Mouse (Mus musculus) cerebellum, adult (tissue): ENCODE data around the gene Tmem183a.
A peak's percentile ranks its signal among the peaks of the same experiment; 100 is the strongest.

Source experiments
- ATAC-seq: cut with Nextera tagmentation; 2 replicates; pipeline ENCODE4 v1.9.2; 2017; ENCODE audit warnings: mild to moderate bottlenecking, moderate library complexity, mixed read lengths; ENCODE audit not compliant: insufficient number of reproducible peaks, low FRiP score, low TSS enrichment

Tmem183a gene

DNA sequence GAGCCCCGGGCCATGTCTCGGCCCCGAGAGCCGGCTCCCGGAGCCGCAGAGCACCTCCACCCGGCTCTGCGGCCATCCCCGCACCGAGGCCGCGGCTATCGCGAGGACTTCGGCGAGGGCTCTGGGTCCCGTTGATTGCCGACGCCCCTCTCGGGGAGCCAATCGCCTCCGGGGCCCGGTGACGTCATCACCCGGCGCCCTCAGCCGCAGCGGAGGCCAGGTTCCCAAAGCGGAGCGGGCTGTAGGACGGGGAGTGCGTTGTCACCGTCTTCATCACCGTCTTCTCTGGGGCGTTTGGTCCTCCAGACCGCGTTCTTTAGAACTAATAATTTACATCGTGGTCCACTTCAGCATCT, at the start of gene Tmem183a:
Gene Tmem183a, minus strand, starts transcription at position 123 of the 356 bp plus-strand sequence.
- peak; percentile 97 for ATAC-seq

DNA sequence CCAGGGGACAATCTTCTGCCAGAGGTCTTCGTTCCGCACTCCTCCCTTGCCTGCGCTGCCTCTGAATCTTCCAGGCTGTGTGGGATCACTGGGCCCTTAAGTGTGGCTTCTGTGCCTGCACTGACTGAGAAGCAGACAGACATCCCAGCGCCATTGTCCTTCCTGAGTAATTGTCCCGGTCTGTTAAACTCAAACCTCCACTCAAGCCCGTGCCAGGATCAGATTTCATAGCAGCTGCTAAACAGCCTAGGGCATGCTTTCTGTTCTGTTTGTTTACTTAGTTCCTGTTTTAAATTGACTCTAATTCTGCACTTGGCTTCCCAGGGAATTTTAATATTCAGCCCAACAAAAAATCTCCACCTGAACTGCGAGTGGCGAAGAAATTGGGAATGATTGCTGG, 46.3 kb upstream of the Tmem183a start:
- no peak for ATAC-seq

DNA sequence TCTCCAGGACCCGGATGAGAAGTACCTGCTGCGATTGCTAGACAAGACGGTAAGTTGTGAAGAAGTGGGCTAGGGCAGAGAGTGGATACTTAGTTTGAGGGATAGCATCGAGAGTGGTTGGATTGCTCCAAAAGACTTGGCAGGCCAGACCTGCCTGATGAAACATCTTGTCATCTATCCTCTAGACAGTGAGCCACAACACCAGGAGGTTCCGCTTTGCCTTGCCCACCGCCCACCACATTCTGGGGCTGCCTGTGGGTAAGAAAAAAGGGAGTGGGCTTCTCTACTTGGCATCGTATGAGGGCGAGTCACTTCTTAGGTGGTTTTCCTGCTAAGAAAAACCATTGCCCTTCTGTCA, 44.6 kb upstream of the Tmem183a start:
- no peak for ATAC-seq

DNA sequence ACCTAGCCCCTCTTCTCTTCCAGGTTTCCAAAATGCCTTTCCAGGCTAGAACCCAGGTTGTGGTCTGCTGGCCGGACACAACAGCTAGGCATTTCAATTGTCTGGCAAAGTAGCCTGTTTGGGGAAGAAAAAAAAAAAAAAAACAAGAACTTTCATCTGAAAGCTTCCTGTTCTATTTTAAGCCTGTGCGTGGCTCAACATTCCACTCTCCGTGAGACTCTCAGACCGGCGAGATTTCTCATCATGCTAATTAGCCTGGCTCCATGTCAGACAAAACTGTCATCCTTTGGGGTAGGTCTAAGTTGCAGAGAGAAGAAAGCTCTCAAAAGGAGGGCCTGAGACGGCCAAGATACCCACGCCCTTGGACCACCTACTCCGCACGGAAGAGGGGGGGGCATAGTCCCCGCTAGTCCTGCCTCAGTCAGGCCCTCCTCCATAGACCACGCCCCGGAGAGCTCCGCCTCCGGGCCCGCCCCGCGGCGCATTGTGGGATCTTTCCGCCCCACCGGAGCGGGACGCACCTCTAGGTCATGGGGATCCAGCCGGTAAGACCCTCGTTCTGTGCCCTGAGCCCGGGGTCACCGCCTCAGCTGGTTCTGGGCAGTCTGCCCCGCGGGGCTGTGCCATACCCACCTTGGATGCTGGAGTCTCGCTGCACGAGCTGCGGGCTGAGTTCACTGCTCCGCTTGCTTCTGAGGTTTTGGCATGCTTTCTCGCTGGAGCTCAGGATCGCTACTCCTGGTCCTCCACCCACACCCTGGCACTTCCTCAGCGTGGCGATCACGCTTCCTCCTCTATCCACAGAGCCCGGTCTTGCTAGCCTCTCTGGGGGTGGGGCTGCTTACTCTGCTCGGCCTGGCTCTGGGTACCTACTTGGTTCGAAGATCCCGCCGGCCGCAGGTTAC, 44.0 kb upstream of the Tmem183a start, which contains the start of gene Cyb5r1:
Gene Cyb5r1, plus strand, starts transcription at position 51 of the 905 bp plus-strand sequence.
- peak; percentile 86 for ATAC-seq

DNA sequence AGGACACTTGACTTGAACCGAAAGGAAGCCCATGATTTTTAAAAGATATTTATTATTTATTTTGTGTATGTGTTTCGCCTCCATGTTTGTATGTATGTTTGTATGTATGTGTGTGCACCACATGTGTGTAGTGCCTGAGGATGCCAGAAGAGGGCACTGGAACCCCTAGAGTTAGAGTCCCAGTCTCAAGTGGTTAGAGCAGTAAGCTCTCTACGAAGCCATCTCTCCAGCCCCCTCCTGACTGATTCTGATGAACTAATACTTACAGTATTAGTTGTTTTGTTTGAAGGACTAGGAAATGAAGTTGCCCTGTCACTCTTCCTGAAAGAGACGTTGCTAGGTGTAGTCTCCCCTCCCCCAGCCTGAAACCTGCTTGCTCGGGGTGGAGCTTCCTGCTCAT, 38.0 kb upstream of the Tmem183a start:
- ATAC-seq, result no peak

DNA sequence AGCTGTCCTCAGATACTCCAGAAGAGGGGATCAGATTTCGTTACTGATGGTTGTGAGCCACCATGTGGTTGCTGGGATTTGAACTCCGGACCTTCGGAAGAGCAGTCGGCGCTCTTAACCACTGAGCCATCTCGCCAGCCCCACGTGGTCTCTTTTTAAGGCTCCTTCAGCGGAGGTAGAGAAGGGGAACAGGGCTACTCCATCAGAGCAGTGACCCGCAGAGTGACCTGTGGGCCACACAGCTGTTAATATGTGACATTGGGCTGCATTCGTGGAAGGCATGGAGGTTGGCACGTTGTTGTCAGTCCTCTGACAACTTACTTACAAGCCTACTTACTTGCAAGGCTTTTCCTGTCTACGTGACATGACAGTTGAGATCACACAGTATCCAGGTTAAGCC, 36.4 kb upstream of the Tmem183a start:
- no peak for ATAC-seq

DNA sequence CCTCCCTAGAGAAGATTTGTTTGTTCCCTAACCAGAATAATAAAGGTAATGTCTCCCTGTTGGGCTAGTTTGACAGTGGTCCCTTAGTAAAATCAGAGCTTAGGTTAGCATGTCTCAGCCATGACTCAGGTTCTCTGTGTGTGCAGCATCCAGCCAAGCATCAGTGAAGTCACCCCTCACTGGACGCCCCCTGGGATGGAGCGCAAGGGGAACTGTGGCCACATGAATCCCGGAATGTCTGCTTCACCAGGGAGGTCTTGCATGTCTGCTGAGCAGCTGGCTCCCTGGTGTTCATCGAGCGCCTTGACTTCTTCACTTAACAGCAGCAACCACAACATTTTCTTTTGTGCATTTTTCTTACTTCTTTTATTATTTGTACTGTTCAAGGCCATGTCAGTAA, 32.0 kb upstream of the Tmem183a start:
- ATAC-seq, result no peak

DNA sequence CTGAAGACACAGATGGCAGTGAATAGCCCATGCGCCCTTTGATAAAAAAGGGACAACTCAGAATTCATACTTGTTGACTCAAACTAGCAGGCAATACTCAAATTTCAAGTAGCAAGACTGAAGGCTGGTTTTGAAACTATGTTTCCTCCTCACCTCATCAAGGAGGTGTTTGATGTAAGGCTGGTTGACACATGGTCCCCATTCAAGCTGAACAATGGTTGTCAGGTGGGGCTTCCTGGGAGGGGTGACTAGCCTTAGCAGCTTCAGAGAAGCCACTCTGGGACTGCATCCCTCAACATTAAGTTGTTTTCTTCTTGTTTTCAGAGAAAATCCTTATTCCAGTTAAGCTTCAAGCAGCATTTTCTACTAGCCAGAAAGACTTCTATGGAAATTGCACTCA, 23.9 kb upstream of the Tmem183a start, which contains the start of gene 4933406M09Rik:
Gene 4933406M09Rik, plus strand, starts transcription at position 275 of the 400 bp plus-strand sequence.
- ATAC-seq, result no peak

DNA sequence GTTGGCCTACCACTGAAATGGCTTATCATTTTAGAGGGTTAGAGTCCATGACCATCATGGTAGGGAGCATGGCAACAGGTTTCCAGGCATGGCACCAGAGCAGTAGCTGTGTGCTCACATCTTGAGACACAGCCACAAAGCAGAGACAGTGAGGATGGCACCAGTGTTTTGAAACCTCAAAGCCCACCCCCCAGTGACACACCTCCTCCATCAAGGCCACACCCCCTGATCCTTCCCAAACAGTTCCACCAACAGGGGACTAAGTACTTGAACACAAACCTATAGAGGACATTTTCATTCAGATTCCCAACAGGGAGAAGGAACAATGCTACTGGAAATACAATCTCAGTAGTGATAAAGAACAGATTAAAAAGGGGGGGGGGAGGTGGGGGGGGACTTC, 23.4 kb upstream of the Tmem183a start:
- no peak for ATAC-seq

DNA sequence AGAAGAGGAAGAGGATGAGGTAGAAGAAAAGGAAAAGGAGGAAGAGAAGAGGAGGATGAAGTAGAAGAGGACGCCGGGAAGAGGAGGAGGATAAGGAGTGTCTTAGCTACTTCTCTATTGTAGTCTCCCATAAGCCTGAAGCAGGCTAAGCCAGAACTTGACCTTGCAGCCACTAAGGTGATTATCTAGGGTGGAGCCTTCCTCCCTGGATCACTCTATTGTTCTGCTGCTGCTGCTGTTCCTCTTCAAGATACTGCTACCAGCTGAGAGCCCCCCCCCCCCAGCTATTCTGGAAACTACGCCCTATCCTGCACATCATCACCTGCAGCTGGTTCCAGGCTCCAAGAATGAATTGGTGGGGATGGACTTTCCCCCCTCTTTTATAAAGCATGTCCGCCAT, 22.8 kb upstream of the Tmem183a start:
- no peak for ATAC-seq

DNA sequence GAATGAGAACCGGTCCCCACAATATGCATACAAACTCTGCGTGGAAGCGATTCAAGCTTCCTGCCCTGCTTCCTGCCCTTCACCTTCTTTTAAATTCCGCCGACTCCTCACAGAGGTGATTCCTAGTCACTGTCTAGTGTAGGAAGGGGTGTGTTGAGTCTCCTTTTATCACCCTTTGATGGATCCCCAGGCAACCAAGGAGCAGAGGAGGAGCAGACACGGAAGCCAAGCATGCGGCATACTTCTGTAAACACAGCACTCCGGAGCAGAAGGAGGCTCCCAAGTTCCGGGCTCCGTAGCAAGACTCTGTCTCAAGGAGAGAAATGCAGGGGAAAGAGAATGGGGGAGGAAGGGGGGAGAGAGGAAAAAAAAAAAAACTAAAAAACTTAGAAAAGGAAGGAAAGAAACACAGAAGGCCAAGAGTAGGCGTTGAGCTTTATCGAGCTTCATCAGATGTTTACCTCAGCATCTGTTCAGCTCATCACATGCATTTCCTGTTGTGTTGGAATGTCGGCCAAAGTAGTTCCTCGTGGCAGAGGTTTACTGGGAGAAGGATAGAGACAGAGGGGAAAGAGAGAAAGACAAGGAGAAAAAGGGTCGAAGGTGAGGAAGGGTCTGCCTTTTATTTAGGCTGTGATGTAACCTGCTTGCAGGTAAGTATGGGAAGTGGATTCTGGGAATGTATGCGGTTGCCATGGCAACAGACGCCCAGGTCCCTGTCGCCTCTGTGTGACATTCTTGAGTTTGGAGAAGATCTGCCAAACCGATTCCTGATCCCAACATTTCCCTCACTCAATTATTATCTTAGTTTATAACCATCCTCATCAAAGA, 20.2 kb upstream of the Tmem183a start:
- ATAC-seq, result no peak

DNA sequence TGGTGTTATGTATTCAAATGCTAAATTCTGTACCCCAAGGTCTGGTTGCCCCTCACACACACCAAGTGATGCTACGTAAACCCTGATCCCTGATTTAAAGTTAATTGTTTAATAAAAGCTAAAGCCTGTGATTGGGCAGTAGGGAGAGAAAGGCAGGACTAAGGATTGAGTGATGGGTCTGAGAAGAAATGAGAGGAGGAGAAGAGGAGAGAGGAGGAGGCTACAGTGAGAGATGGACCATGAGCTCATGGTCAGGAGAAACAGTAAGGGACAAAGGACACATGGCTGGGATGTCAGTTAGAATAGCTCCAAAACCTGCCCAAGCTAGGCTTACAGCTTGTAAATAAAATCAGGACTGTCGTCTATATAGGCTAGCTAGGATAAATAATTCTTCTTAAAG, 19.3 kb upstream of the Tmem183a start:
- ATAC-seq, result no peak

DNA sequence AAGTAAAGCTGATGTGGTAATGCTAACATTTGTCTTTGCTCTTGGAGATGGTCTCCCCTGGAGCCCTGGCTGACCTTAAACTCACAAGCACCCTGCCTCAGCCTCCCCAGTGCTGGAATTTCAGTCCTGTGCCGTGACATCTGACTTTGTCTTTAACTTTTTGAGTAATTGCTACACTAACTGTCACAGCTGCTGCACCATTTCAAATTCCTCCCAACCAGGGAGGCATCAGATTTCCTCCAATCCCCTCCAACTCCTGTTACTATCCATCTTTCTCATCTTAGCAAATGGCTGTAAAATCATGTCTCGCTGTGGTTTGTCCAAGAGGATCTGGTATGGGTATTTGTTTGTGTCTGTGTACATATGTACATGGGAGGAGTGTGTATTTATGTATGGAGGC, 12.3 kb upstream of the Tmem183a start:
- no peak for ATAC-seq

DNA sequence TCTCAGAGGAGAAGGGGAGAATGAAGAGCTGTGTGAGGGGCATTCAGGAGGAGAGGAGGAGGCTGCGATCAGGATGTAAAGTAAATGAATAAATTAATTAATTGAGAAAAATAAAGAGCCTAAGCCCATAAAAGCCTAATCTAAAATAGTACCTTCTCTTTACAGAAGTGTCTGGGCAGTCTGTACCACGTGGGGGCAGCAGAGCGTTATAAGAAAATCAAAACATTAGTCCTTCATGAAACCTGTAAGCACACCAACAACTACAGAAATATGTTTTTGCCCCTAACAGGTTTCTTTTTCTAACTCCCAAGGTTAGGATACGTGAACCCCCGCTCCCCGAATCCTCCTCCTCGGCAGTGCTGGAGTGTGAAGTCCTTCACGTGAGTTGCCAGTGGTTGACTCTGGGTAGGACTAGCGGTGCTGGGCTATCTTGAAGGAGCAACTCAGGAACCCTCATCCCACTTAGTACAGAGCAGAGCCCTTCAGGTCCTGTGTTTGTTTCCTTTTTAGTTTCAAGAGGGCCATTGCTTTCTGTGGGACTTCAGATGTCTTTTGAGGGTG, 7.1 kb upstream of the Tmem183a start:
- ATAC-seq, result no peak

DNA sequence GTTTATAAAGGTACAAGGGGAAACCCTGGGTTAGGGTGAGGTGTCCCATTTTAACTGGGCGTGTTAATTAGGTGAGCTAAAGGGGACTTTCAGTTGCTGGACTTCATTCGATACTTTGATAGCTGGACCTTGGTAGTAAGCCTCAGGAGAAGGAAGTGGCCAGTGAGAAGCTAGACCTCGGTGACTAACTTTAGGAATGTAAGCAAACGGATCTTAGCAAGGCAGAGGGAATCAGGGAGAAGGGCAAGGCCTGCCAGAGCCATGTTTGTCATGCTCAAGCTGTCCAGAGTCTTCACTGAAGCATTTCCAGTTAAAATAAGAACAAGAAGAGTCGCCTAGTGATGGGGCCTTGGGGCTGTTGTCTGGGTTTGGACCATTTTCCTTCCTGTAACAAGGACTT, 3.7 kb upstream of the Tmem183a start:
- ATAC-seq, result no peak

DNA sequence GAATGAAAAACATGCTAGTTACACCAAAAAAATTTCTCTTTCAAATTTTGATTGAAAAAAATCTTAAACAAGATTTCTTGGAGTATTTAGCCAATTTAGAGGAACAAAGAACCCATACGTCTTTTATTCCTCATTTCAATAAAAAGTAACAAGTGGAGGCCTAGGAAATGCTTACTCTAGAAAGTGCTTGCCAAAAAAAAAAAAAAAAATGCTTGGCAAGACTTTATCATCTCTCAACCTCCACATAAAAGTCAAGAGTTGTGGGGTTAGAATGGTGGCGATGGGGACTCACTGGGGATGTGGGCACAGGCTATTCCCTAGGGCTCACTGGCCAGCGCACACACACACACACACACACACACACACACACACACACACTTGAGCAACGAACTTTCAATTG, 1.4 kb upstream of the Tmem183a start:
- ATAC-seq, result no peak

DNA sequence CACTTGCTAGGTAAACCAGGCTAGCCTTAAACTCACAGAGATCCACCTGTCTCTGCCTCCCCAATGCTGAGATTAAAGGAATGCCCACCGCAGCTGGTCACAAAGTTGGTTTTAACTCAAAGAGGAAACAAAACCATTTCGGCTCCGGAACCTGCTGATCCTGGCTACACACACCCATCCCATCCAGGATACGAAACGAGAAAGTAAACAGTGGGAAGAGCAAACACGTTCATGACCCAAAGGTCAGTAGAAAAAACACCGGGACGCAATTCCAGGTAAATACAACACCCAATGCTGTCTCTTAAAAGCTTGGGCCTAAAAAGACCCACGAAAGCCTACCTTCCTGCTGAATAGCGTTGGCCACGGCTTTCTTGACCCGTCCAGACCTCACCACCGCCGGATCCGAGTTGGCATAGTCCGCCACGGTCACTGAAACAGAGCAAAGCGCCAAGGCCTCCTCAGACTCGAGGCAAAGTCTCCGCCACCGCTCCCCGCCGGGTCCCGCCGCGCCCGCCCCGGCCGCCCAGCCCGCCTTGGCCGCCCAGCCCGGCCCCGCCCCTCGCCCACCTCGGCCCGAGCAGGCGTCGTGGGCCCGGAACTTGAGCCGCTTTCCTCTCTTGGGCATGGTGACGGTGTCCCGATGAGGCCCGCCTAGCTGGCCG, 453 bp downstream of the Tmem183a start:
- ATAC-seq, result 0 out of 2 replicates have a peak, but pooled peaks have one; percentile 31

DNA sequence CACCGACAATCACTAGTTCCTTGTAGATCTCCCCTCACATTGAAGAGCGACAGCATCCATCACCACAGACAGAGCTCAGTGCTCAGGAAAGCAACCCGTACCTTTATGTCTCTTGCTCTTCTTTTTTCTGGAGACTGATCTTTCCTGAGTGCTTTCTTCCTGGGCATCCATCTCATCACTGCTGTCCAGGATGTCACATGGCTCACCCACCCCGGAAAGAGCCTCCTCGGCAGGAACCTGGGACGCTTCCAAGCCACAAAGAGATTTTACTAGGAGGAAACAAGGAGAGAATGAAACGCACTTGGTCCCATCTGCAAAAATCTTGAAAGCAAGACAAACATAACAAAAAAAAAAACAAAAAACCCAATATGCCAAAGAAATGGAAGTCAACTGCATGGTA, 1.1 kb downstream of the Tmem183a start:
- ATAC-seq, result no peak

DNA sequence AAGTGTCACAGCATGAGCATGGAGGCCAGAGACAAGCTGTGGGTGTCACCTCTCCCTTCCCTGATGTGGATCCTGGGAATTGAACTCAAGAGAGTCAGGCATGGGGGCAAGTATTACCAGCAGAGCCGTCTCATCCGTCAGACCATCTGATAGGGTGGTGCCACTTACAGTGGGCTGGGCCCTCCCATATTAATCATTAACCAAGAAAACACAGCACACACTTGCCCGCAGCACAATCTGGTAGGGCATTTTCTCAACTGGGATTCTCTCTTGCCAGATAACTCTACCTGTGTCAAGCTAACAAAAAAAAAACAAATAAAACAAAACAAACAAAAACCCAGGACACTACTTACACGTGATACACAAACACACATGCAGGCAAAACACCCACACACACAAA, 4.3 kb downstream of the Tmem183a start:
- ATAC-seq, result no peak

DNA sequence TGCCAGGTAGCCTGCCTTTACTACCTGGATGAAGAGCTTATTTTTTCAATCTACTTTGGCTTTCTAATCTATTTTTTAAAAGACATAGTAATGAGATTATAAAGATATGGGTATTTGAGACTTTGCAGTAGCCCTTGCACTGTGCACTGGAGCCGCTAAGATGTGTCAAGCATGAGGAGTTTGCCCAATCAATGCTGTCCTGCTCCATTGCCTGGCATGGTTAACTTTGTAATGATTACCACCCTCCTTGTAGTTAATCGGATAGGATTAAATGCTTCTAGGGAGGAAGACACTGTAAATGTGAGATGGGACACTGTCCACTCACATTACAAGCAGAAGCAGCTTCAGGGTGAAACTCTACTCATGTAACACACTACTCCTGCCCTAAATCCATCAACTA, 8.5 kb downstream of the Tmem183a start:
- ATAC-seq, result no peak

DNA sequence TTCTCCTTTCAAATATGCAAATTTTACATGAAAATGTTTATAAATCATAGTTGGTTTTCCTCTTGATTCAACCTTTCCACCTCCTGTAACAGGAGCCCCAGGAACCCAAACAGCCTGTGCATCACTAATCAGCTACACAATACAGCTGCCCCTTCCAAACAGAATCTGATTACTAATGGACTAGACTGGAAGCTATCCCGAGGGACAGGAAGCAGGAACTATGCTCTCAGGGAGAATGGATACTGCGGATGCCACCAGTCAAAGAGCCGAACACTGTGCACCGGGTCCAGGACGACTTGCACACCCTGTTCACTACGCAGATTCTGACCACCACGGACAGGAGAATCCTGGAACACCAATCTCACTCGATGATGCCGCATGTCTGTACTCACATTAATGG, 14.0 kb downstream of the Tmem183a start:
- no peak for ATAC-seq
